Mouse (Mus musculus): ENCODE measurements around the gene Bmpr2. TPM values are rescaled to one million over a fixed set of nuclear protein-coding genes. Genes with fewer than 3 reads are reported as not detected.

Bmpr2 gene
- polyA plus RNA-seq, 1 experiment: 1.2 TPM

DNA sequence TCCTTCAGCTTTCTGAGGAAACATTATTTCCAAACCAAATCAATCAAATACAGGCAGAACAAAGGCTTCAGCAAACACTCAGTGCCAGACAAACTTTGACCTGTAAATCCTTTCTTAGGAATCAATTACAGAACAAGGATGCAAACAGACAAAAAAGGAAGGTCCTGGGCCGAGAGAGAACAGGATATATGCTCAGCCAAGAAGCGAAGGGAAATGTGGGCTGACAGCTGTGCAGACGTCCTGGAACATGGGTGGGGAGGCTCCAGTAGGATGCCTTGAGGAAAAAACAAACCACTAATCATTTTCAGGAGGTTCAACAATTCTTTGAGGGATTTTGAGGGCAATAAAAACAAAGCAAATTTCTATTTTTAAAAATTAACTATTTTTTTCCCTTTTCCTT lies 139.4 kb downstream of the Bmpr2 start:
- Histone ChIP-seq H3K27ac (ENCODE audit: insufficient read depth, low read length) (no peak overlapping the region), H3K4me1 (ENCODE audit: control insufficient read depth, insufficient read depth, insufficient read length) (no peaks in the 10 kb centered on the region), H3K36me3 (ENCODE audit: control insufficient read depth, insufficient read depth, low read length) (no peaks in the 10 kb centered on the region), H3K4me3 (ENCODE audit: extremely low read depth, insufficient read depth, insufficient read length) (no peak overlapping the region), H3K27me3 (ENCODE audit: control insufficient read depth, insufficient read depth, low read length) (no peaks in the 10 kb centered on the region)
- TF ChIP-seq POLR2A (IDR thresholded peaks at IDR 0.05; ENCODE audit: low read depth, low read length): no peak
- no peak for TF ChIP-seq CTCF (IDR thresholded peaks at IDR 0.05; ENCODE audit: extremely low read depth, insufficient read depth, insufficient read length, insufficient replicate concordance)
- 55% methylated on average over 3 of the region's 3 CpGs for WGBS
- no peak for DNase-seq (ENCODE audit: low read depth in 1 of 2, low spot score in 2 of 2)

DNA sequence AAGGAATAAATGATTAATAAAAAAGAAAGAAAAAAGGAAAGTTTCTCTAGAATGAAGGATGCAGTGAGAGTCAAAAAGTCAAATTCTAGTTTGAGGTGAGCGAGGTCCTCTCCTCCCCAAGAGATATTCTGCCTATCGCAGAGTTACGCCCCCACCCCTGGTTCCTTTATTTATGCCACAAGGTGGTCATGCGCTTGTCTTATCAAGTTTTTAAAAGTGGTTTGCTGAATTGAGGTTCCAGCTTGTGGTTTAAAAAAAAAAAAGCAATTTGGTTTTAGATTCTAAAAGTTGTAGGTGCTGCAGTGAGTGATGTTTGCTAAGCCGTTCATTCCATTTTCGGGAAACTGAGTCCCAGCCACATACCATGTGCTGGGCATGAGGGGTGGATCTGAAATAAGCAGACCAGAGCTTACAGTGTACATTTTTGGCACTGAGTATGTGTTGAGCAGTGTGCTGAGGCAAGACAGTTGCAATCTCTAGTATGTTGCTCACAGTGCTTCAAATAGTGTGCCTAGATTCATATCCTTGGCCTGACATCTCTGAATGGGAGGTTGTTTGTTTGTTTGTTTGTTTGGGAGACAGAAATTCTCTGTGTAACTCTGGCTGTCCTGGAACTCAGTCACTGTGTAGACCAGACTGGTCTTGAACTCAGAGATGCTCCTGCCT lies 141.6 kb downstream of the Bmpr2 start:
- H3K4me1 ChIP-seq (ENCODE audit: control insufficient read depth, insufficient read depth, insufficient read length): no peaks in the 10 kb centered on the region
- WGBS: 71% methylated on average over 6 of the region's 6 CpGs
- TF ChIP-seq POLR2A (IDR thresholded peaks at IDR 0.05; ENCODE audit: low read depth, low read length): no peak
- TF ChIP-seq CTCF (IDR thresholded peaks at IDR 0.05; ENCODE audit: extremely low read depth, insufficient read depth, insufficient read length, insufficient replicate concordance): no peak
- no peak overlapping the region for H3K4me3 ChIP-seq (ENCODE audit: extremely low read depth, insufficient read depth, insufficient read length)
- no peaks in the 10 kb centered on the region for H3K27me3 ChIP-seq (ENCODE audit: control insufficient read depth, insufficient read depth, low read length)
- H3K36me3 ChIP-seq (ENCODE audit: control insufficient read depth, insufficient read depth, low read length): no peaks in the 10 kb centered on the region
- no peak for DNase-seq (ENCODE audit: low read depth in 1 of 2, low spot score in 2 of 2)
- no peak overlapping the region for H3K27ac ChIP-seq (ENCODE audit: insufficient read depth, low read length)

DNA sequence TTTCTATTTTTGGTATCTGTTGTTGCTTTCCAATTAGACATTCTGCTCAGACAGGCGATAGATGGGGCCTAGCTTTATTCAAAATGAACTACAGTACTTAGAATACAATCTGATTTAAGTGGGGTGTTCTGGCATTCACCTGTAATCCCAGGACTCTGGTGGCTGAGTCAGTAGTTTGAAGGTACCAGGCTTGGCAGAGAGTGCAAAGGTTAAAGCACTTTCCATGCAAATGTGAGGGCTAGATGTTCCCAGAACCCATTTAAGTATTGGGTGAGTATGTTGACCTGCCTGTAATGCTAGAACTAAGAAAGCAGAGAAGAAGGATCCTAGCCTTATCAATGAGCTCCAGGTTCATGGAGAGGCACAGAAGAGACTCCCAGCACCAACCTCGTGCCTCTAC lies 142.7 kb downstream of the Bmpr2 start:
- WGBS: 85% methylated on average over 2 of the region's 2 CpGs
- Histone ChIP-seq H3K4me1 (ENCODE audit: control insufficient read depth, insufficient read depth, insufficient read length) (no peaks in the 10 kb centered on the region; the same call in 1 of the 2 replicates), H3K4me3 (ENCODE audit: extremely low read depth, insufficient read depth, insufficient read length) (no peak overlapping the region), H3K27ac (ENCODE audit: insufficient read depth, low read length) (no peak overlapping the region), H3K36me3 (ENCODE audit: control insufficient read depth, insufficient read depth, low read length) (no peaks in the 10 kb centered on the region), H3K27me3 (ENCODE audit: control insufficient read depth, insufficient read depth, low read length) (no peaks in the 10 kb centered on the region)
- DNase-seq (ENCODE audit: low read depth in 1 of 2, low spot score in 2 of 2): no peak
- no peak for TF ChIP-seq CTCF (IDR thresholded peaks at IDR 0.05; ENCODE audit: extremely low read depth, insufficient read depth, insufficient read length, insufficient replicate concordance)
- TF ChIP-seq POLR2A (IDR thresholded peaks at IDR 0.05; ENCODE audit: low read depth, low read length): no peak

DNA sequence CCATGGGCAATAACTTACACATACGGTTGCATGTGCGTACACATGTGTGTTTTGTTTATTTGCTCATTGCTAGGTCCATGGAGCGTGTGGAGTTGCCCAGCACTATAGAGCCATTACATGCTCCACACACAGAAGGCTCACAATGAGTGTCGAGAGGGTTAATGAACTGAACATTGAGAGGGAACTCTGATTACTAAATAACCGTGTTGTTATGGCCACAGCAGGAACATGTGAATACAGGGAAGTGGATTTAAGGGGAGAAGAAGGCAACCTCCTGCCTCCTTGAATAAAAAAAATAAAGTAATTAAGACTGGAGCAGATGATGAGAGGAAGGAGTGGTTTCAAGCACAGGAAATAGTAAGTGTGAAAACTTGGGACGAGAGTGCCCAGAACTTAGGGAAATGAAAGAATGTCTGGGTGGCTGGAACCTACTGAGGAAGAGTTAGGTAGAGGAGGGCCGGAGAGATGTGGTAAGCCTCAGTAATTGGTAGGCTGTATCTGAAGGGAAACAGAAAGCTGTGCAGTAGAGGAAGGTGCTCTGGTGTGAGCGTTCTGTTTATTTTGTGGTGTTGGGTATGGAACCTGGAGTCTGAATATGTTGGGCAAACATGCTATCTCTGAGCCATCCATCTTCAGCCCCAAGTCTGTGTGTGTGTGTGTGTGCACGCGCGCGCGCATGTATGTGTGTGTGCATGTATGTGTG lies 143.8 kb downstream of the Bmpr2 start:
- 71% methylated on average over 13 of the region's 13 CpGs for WGBS
- H3K27ac ChIP-seq (ENCODE audit: insufficient read depth, low read length): no peak overlapping the region
- TF ChIP-seq POLR2A (IDR thresholded peaks at IDR 0.05; ENCODE audit: low read depth, low read length) (no peak), CTCF (IDR thresholded peaks at IDR 0.05; ENCODE audit: extremely low read depth, insufficient read depth, insufficient read length, insufficient replicate concordance) (no peak)

DNA sequence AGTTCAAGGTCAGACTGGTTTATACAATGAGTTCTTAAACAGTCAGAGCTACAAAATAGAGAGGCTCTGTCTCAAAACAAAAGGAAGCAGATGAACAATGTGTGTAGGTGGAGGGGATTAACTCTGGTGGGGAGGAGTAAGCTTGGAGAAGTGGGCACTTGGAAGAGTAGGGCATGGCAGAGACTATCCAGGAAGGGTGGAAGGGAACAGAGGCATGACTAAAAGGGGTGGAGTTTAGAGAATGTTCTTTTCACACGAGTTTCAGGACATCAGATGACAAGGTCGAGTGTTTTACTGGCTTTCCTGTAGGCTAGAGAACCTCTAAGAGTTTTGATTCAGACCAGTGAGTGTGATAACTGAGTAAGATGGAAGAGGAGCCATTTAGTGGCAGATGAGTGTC lies 144.5 kb downstream of the Bmpr2 start:
- TF ChIP-seq CTCF (IDR thresholded peaks at IDR 0.05; ENCODE audit: extremely low read depth, insufficient read depth, insufficient read length, insufficient replicate concordance): no peak
- TF ChIP-seq POLR2A (IDR thresholded peaks at IDR 0.05; ENCODE audit: low read depth, low read length): no peak
- Histone ChIP-seq H3K36me3 (ENCODE audit: control insufficient read depth, insufficient read depth, low read length) (no peaks in the 10 kb centered on the region), H3K4me3 (ENCODE audit: extremely low read depth, insufficient read depth, insufficient read length) (no peak overlapping the region), H3K27me3 (ENCODE audit: control insufficient read depth, insufficient read depth, low read length) (no peaks in the 10 kb centered on the region), H3K4me1 (ENCODE audit: control insufficient read depth, insufficient read depth, insufficient read length) (no peaks in the 10 kb centered on the region; the same call in 1 of the 2 replicates), H3K27ac (ENCODE audit: insufficient read depth, low read length) (no peak overlapping the region)
- WGBS: 14% methylated on average over 2 of the region's 2 CpGs
- DNase-seq (ENCODE audit: low read depth in 1 of 2, low spot score in 2 of 2): no peak

More for the DNA sequence above, 143.8 kb downstream of the Bmpr2 start:
- no peak overlapping the region for H3K4me3 ChIP-seq (ENCODE audit: extremely low read depth, insufficient read depth, insufficient read length)
- H3K27me3 ChIP-seq (ENCODE audit: control insufficient read depth, insufficient read depth, low read length): no peaks in the 10 kb centered on the region
- no peak for DNase-seq (ENCODE audit: low read depth in 1 of 2, low spot score in 2 of 2)
- H3K4me1 ChIP-seq (ENCODE audit: control insufficient read depth, insufficient read depth, insufficient read length): no peaks in the 10 kb centered on the region; the same call in 1 of the 2 replicates
- H3K36me3 ChIP-seq (ENCODE audit: control insufficient read depth, insufficient read depth, low read length): no peaks in the 10 kb centered on the region

DNA sequence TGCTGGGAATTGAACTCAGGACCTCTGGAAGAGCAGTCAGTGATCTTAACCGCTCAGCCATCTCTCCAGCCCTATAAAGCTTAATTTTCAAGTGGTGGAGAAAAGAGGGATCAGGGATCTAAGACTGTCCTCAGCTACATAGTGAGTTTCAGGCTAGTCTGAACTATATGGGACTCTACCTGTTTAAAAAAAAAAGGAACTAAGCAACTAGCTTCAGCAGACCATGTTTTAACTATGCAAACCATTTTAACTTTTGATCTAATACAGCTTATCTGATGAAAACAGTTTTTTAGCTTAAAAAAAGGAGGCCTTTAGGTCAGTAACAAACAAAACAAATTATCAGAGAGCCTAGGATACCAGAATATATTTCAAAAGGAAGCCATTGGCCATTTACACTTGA lies 147.7 kb downstream of the Bmpr2 start:
- no peak for DNase-seq (ENCODE audit: low read depth in 1 of 2, low spot score in 2 of 2)
- Histone ChIP-seq H3K4me1 (ENCODE audit: control insufficient read depth, insufficient read depth, insufficient read length) (no peaks in the 10 kb centered on the region; the same call in 1 of the 2 replicates), H3K27ac (ENCODE audit: insufficient read depth, low read length) (no peak overlapping the region), H3K4me3 (ENCODE audit: extremely low read depth, insufficient read depth, insufficient read length) (no peak overlapping the region), H3K36me3 (ENCODE audit: control insufficient read depth, insufficient read depth, low read length) (no peaks in the 10 kb centered on the region), H3K27me3 (ENCODE audit: control insufficient read depth, insufficient read depth, low read length) (no peaks in the 10 kb centered on the region)
- 97% methylated on average over 1 of the region's 1 CpGs for WGBS
- TF ChIP-seq CTCF (IDR thresholded peaks at IDR 0.05; ENCODE audit: extremely low read depth, insufficient read depth, insufficient read length, insufficient replicate concordance) (no peak), POLR2A (IDR thresholded peaks at IDR 0.05; ENCODE audit: low read depth, low read length) (no peak)

Measured in spleen, adult 2 months (tissue).